Mouse (Mus musculus): ENCODE measurements around the gene Jmy. TPM values are rescaled to one million over a fixed set of nuclear protein-coding genes. Genes with fewer than 3 reads are reported as not detected.

Jmy gene
- polyA plus RNA-seq, 1 experiment = 12.6 TPM

GRCm38 (mm10) chr13:93418292-93418691 is 81.3 kb downstream of the Jmy start:
- Histone ChIP-seq H3K36me3 (ENCODE audit: control insufficient read depth, insufficient read depth, low read length) (no peaks in the 10 kb centered on the region), H3K4me1 (ENCODE audit: control insufficient read depth, insufficient read depth, low read length) (no peaks in the 10 kb centered on the region), H3K4me3 (ENCODE audit: control insufficient read depth, low read depth, low read length) (no peak overlapping the region), H3K27me3 (ENCODE audit: control insufficient read depth, insufficient read depth, low read length) (no peaks in the 10 kb centered on the region), H3K27ac (ENCODE audit: control insufficient read depth, insufficient read depth, low read depth, low read length) (no peak overlapping the region)
- no peak for TF ChIP-seq POLR2A (IDR thresholded peaks at IDR 0.05; ENCODE audit: control insufficient read depth, low read depth, low read length)
- TF ChIP-seq CTCF (IDR thresholded peaks at IDR 0.05; ENCODE audit: control insufficient read depth, insufficient read depth, insufficient replicate concordance, low read depth, low read length) = no peak

- Histone ChIP-seq H3K27me3 (ENCODE audit: control insufficient read depth, insufficient read depth, low read length) (no peaks in the 10 kb centered on the region), H3K4me3 (ENCODE audit: control insufficient read depth, low read depth, low read length) (no peak overlapping the region), H3K36me3 (ENCODE audit: control insufficient read depth, insufficient read depth, low read length) (no peaks in the 10 kb centered on the region), H3K4me1 (ENCODE audit: control insufficient read depth, insufficient read depth, low read length) (no peaks in the 10 kb centered on the region), H3K27ac (ENCODE audit: control insufficient read depth, insufficient read depth, low read depth, low read length) (no peak overlapping the region)
- TF ChIP-seq CTCF (IDR thresholded peaks at IDR 0.05; ENCODE audit: control insufficient read depth, insufficient read depth, insufficient replicate concordance, low read depth, low read length) = no peak
- no peak for TF ChIP-seq POLR2A (IDR thresholded peaks at IDR 0.05; ENCODE audit: control insufficient read depth, low read depth, low read length)
These were observed 84.6 kb downstream of the Jmy start for GRCm38 (mm10) chr13:93415055-93415454.

GRCm38 (mm10) chr13:93410343-93410742 is 89.3 kb downstream of the Jmy start:
- H3K27me3 ChIP-seq (ENCODE audit: control insufficient read depth, insufficient read depth, low read length) = no peaks in the 10 kb centered on the region
- H3K36me3 ChIP-seq (ENCODE audit: control insufficient read depth, insufficient read depth, low read length) = no peaks in the 10 kb centered on the region
- TF ChIP-seq CTCF (IDR thresholded peaks at IDR 0.05; ENCODE audit: control insufficient read depth, insufficient read depth, insufficient replicate concordance, low read depth, low read length) (no peak), POLR2A (IDR thresholded peaks at IDR 0.05; ENCODE audit: control insufficient read depth, low read depth, low read length) (no peak)
- no peak overlapping the region for H3K4me3 ChIP-seq (ENCODE audit: control insufficient read depth, low read depth, low read length)
- no peaks in the 10 kb centered on the region for H3K4me1 ChIP-seq (ENCODE audit: control insufficient read depth, insufficient read depth, low read length)
- H3K27ac ChIP-seq (ENCODE audit: control insufficient read depth, insufficient read depth, low read depth, low read length) = no peak overlapping the region

GRCm38 (mm10) chr13:93406855-93407254 is 92.8 kb downstream of the Jmy start:
- H3K4me1 ChIP-seq (ENCODE audit: control insufficient read depth, insufficient read depth, low read length) = no peaks in the 10 kb centered on the region
- H3K27ac ChIP-seq (ENCODE audit: control insufficient read depth, insufficient read depth, low read depth, low read length) = no peak overlapping the region
- H3K4me3 ChIP-seq (ENCODE audit: control insufficient read depth, low read depth, low read length) = no peak overlapping the region
- no peak for TF ChIP-seq CTCF (IDR thresholded peaks at IDR 0.05; ENCODE audit: control insufficient read depth, insufficient read depth, insufficient replicate concordance, low read depth, low read length)
- TF ChIP-seq POLR2A (IDR thresholded peaks at IDR 0.05; ENCODE audit: control insufficient read depth, low read depth, low read length) = no peak
- no peaks in the 10 kb centered on the region for H3K27me3 ChIP-seq (ENCODE audit: control insufficient read depth, insufficient read depth, low read length)
- no peaks in the 10 kb centered on the region for H3K36me3 ChIP-seq (ENCODE audit: control insufficient read depth, insufficient read depth, low read length)

GRCm38 (mm10) chr13:93401947-93402346 is 97.7 kb downstream of the Jmy start:
- Histone ChIP-seq H3K36me3 (ENCODE audit: control insufficient read depth, insufficient read depth, low read length) (no peaks in the 10 kb centered on the region), H3K27me3 (ENCODE audit: control insufficient read depth, insufficient read depth, low read length) (no peaks in the 10 kb centered on the region), H3K27ac (ENCODE audit: control insufficient read depth, insufficient read depth, low read depth, low read length) (no peak overlapping the region), H3K4me1 (ENCODE audit: control insufficient read depth, insufficient read depth, low read length) (no peaks in the 10 kb centered on the region), H3K4me3 (ENCODE audit: control insufficient read depth, low read depth, low read length) (no peak overlapping the region)
- TF ChIP-seq CTCF (IDR thresholded peaks at IDR 0.05; ENCODE audit: control insufficient read depth, insufficient read depth, insufficient replicate concordance, low read depth, low read length) = no peak
- no peak for TF ChIP-seq POLR2A (IDR thresholded peaks at IDR 0.05; ENCODE audit: control insufficient read depth, low read depth, low read length)

- TF ChIP-seq CTCF (IDR thresholded peaks at IDR 0.05; ENCODE audit: control insufficient read depth, insufficient read depth, insufficient replicate concordance, low read depth, low read length) = no peak
- TF ChIP-seq POLR2A (IDR thresholded peaks at IDR 0.05; ENCODE audit: control insufficient read depth, low read depth, low read length) = no peak
- no peaks in the 10 kb centered on the region for H3K27me3 ChIP-seq (ENCODE audit: control insufficient read depth, insufficient read depth, low read length)
- H3K36me3 ChIP-seq (ENCODE audit: control insufficient read depth, insufficient read depth, low read length) = no peaks in the 10 kb centered on the region
- no peak overlapping the region for H3K4me3 ChIP-seq (ENCODE audit: control insufficient read depth, low read depth, low read length)
- H3K4me1 ChIP-seq (ENCODE audit: control insufficient read depth, insufficient read depth, low read length) = no peaks in the 10 kb centered on the region
- H3K27ac ChIP-seq (ENCODE audit: control insufficient read depth, insufficient read depth, low read depth, low read length) = no peak overlapping the region
These were observed 99.8 kb downstream of the Jmy start for GRCm38 (mm10) chr13:93399710-93400216.

- H3K4me1 ChIP-seq (ENCODE audit: control insufficient read depth, insufficient read depth, low read length) = no peaks in the 10 kb centered on the region
- no peak overlapping the region for H3K27ac ChIP-seq (ENCODE audit: control insufficient read depth, insufficient read depth, low read depth, low read length)
- H3K4me3 ChIP-seq (ENCODE audit: control insufficient read depth, low read depth, low read length) = no peak overlapping the region
- H3K27me3 ChIP-seq (ENCODE audit: control insufficient read depth, insufficient read depth, low read length) = no peaks in the 10 kb centered on the region
- no peaks in the 10 kb centered on the region for H3K36me3 ChIP-seq (ENCODE audit: control insufficient read depth, insufficient read depth, low read length)
- TF ChIP-seq POLR2A (IDR thresholded peaks at IDR 0.05; ENCODE audit: control insufficient read depth, low read depth, low read length) (no peak), CTCF (IDR thresholded peaks at IDR 0.05; ENCODE audit: control insufficient read depth, insufficient read depth, insufficient replicate concordance, low read depth, low read length) (no peak)
These were observed 110.4 kb downstream of the Jmy start for GRCm38 (mm10) chr13:93389242-93389625.

Data from testis, adult 2 months (tissue).